Mouse (Mus musculus) forebrain, embryonic 13.5 days (tissue): ENCODE measurements around the gene Klf1. TPM values are rescaled to one million over a fixed set of nuclear protein-coding genes. Genes with fewer than 3 reads are reported as not detected.
"Not testable (repeated sequence)": the region's sequence is repeated elsewhere in the genome, so short reads cannot be mapped to it uniquely, and the experiment has no call there.

Source experiments
- ATAC-seq: fragments of 200-750 bp; cut with Nextera tagmentation; 2 replicates; pipeline ENCODE4 v1.8.0; 2017
- H3K27ac ChIP-seq: fragments of 300-500 bp; sonication (generic); 2 replicates; pipeline ENCODE4 v1.5.1; 2015; ENCODE audit warnings: inconsistent platforms, mild to moderate bottlenecking, moderate library complexity
- H3K27me3 ChIP-seq: fragments of 300-500 bp; sonication (generic); 2 replicates; pipeline ENCODE4 v1.6.1; 2015; ENCODE audit warnings: mild to moderate bottlenecking, inconsistent platforms
- H3K36me3 ChIP-seq: fragments of 300-500 bp; sonication (generic); 2 replicates; pipeline ENCODE4 v1.6.1; 2015; ENCODE audit warnings: mild to moderate bottlenecking, inconsistent platforms; ENCODE audit not compliant: poor library complexity, severe bottlenecking
- H3K4me1 ChIP-seq: fragments of 300-500 bp; sonication (generic); 2 replicates; pipeline ENCODE4 v1.6.1; 2015; ENCODE audit warnings: inconsistent platforms
- H3K4me2 ChIP-seq: fragments of 300-500 bp; sonication (generic); 2 replicates; pipeline ENCODE4 v1.6.1; 2015; ENCODE audit warnings: inconsistent platforms, mild to moderate bottlenecking, moderate library complexity
- H3K4me3 ChIP-seq: fragments of 300-500 bp; sonication (generic); 2 replicates; pipeline ENCODE4 v1.5.1; 2015; ENCODE audit warnings: mild to moderate bottlenecking, inconsistent platforms
- H3K9ac ChIP-seq: fragments of 300-500 bp; sonication (generic); 2 replicates; pipeline ENCODE4 v1.6.1; 2015; ENCODE audit warnings: mild to moderate bottlenecking, inconsistent platforms
- H3K9me3 ChIP-seq: fragments of 300-500 bp; sonication (generic); replicated peaks from 2 replicates; pipeline ENCODE4 v1.6.1; 2016; ENCODE audit warnings: inconsistent platforms
- WGBS: fragments of 180-500 bp; shearing (Covaris S2); methylation state at CpG from one replicate; pipeline ENCODE4 v1.1.7; 2015; 5-methylcytosine and 5-hydroxymethylcytosine counted together
- polyA plus RNA-seq: library from polyadenylated mRNA; unstranded; fragments of >200 nt; fragmentation: Nextera tagmentation; extraction: Ambion mirVana; gene quantifications from 2 replicates; pipeline ENCODE4 v1.2.1, GENCODE M21; 2015

The Klf1 gene
- polyA plus RNA-seq, 1 experiment from 2014 or later: 0.74 TPM

DNA sequence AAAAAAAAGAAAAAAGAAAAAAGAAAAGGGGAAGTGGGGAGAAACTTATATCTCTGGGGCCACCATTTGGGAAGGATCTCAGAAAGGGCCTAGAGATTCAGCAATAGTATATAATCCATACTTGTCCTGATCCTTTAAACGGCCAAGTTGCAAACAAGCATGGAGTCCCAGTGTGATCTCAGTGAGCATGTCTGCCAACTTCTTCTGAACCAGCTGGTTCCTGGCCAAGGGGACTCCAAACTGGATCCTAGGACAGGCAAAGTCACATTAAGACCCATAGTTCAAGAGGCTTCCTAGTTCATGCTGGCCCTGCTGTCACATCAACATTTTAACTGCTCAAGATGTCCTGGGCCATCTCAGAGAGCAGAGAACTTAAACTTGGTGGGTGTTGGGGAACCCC, 12.6 kb upstream of the Klf1 start:
- Histone ChIP-seq H3K27me3 (no peaks in the 10 kb centered on the region), H3K27ac (no peak overlapping the region), H3K9ac (no peak overlapping the region), H3K4me1 (peaks cover 15% of the 10 kb centered on the region), H3K4me2 (no peak overlapping the region), H3K9me3 (no peaks in the 10 kb centered on the region), H3K36me3 (peaks cover 60% of the 10 kb centered on the region), H3K4me3 (no peak overlapping the region)
- ATAC-seq: no peak
- 89% methylated on average over 1 of the region's 1 CpGs for WGBS

DNA sequence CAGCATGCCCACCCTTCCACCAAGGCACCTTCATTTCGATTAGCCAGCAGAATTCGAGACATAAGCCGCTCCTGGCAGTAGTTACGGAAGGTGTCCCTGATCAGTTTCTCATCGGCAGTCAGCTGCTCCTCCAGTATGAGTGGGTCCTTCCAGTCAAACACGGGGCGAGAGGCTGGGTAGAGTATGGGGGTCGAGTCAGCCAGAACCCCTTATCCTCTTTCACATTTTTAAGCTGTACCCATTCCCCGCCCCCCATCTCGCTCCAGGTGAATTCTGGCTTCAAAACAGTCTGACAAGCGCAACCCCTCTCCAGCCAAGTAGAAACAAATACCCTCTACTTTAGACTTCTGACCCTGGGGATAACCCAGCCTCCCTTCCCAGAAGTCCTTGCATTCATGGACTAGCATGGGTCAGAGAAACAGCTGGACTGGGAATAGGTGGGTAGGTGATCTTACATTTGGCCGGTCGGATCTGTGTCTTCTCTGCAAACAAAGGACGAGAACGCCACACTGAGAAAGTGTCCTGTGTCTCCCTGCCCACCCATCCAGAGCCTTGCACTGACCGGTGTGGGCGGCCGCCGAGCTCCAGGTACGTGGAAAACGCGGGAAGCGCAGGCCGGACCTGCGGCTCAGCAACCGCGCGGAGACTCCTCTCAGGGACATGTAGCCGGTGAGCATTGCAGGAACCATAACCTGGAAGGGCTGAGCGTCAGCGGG, 8.6 kb upstream of the Klf1 start:
- H3K4me2 ChIP-seq: peak overlapping the region; percentile 92
- 12% methylated on average over 31 of the region's 31 CpGs for WGBS
- H3K36me3 ChIP-seq: peaks cover 31% of the 10 kb centered on the region
- H3K9ac ChIP-seq: peak overlapping the region; percentile 84
- peak; percentile 57 for ATAC-seq
- peak overlapping the region; percentile 44; the same call in 1 of the 2 replicates for H3K27ac ChIP-seq
- no peaks in the 10 kb centered on the region for H3K27me3 ChIP-seq
- H3K4me1 ChIP-seq: peaks cover 19% of the 10 kb centered on the region
- no peaks in the 10 kb centered on the region for H3K9me3 ChIP-seq
- peak overlapping the region; percentile 81 for H3K4me3 ChIP-seq

DNA sequence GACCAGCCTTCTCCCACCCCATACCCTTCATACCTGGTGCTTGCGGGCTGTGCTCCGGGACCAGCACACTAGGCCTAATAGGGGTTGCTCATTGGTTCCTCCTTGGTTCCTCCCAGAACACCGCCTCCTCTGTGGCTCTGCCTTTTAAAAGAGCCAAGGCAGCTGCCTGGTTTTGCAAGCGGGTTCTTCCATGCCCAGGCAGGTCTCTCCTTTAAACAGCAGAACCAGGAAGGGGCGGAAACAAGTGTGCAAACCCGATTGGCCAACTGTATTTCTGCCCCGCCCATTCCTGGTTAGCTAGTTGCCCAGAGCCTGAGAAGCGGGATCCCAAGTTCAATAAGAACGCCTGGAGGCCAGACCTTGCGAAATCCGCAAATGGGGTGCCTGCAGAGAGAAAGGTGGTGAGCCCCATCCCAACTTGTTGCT, 8.0 kb upstream of the Klf1 start, which contains the start of gene Gcdh:
TSS of gene Gcdh (minus strand) at position 213 of the 426 bp plus-strand sequence.
- Histone ChIP-seq H3K4me2 (peak within 1 kb of the TSS; percentile 92), H3K36me3 (peaks cover 25% of the 10 kb centered on the region), H3K27me3 (no peaks in the 10 kb centered on the region), H3K9ac (peak within 1 kb of the TSS; percentile 84), H3K9me3 (no peaks in the 10 kb centered on the region), H3K4me3 (peak within 1 kb of the TSS; percentile 81), H3K27ac (peak within 1 kb of the TSS; percentile 44; the same call in 1 of the 2 replicates), H3K4me1 (peaks cover 19% of the 10 kb centered on the region)
- under 1% methylated on average over 11 of the region's 11 CpGs for WGBS
- ATAC-seq: peak; percentile 99

DNA sequence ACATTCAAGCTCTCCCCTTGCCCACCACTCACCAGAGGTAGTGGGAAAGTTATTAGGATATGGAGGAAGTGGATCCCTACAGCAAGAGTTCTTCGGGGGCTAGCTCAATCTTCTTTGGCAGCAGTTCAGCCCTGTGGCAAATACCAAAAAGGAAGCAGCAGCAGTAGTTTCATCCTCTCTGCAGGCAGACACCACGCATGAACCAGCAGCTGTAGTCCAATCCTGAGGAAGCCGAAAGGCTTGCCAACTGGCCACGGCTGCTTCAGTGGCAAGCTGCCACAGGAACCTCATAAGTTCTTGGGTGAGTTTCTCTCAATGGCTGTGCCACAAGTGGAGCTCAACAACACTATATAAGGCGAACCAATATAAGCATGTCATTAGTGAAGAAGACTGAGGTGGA, 5.8 kb upstream of the Klf1 start:
- whole genome bisulfite sequencing: 86% methylated on average over 5 of the region's 5 CpGs
- no peaks in the 10 kb centered on the region for H3K9me3 ChIP-seq
- peaks cover 7% of the 10 kb centered on the region for H3K36me3 ChIP-seq
- H3K27ac ChIP-seq: no peak overlapping the region
- H3K4me3 ChIP-seq: no peak overlapping the region
- H3K27me3 ChIP-seq: 0 out of 2 replicates have a peak, but pooled peaks cover 3% of the 10 kb centered on the region
- H3K4me2 ChIP-seq: no peak overlapping the region
- no peak overlapping the region for H3K9ac ChIP-seq
- H3K4me1 ChIP-seq: peaks cover 19% of the 10 kb centered on the region
- no peak for ATAC-seq

DNA sequence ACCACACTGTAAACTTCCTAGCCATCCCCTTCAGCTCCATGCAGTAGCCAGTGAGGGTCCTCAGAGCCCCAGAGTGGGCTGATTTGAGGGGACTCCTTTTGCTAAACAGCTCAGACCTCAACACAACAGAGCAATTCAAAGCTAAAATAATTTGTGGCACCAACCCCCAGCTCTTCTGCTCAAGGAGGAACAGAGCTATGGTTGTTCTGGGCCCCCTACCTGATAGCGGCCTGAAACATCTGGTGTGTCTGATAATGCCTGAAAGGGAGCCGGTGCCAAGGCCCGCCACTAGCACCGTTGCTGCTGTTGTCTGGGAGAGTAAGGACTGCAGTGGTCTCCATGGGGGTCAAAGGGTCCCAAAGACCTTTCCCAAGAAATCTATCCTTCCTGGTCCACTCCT, 657 bp upstream of the Klf1 start:
- Histone ChIP-seq H3K4me2 (no peak overlapping the region), H3K4me1 (peaks cover 15% of the 10 kb centered on the region), H3K36me3 (no peaks in the 10 kb centered on the region), H3K27ac (no peak overlapping the region), H3K27me3 (0 out of 2 replicates have a peak, but pooled peaks cover 14% of the 10 kb centered on the region), H3K9me3 (no peaks in the 10 kb centered on the region), H3K4me3 (no peak overlapping the region), H3K9ac (no peak overlapping the region)
- ATAC-seq: no peak
- 66% methylated on average over 4 of the region's 4 CpGs for WGBS

DNA sequence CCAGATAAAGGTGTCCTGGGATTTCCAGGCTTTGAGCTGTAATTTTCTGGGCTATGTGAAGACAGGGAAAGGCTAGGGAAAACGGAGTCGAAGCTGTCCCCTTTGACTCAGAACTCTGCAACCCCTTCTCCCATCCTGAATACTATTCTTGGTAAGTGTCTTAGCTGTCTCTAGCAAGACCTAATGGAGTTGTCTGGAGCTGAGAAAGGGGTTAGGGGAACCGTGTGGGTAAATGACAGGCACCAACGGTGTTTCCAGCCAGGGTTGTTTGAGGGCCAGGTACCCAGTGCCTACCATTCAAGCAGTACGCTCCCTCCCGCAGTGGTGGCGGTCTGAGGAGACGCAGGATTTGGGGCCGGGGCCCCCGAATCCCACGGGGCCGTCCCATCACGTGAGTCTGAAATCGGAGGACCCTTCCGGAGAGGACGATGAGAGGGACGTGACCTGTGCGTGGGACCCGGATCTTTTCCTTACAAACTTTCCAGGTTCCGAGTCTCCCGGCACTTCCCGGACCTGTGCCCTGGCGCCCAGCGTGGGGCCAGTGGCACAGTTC, 715 bp downstream of the Klf1 start:
- H3K9ac ChIP-seq: peak overlapping the region; percentile 64
- H3K27me3 ChIP-seq: 0 out of 2 replicates have a peak, but pooled peaks cover 14% of the 10 kb centered on the region
- H3K36me3 ChIP-seq: no peaks in the 10 kb centered on the region
- H3K9me3 ChIP-seq: no peaks in the 10 kb centered on the region
- H3K27ac ChIP-seq: 0 out of 2 replicates have a peak overlapping the region, but pooled peaks have one; percentile 4
- H3K4me2 ChIP-seq: peak overlapping the region; percentile 89
- peak overlapping the region; percentile 53 for H3K4me3 ChIP-seq
- WGBS: 3% methylated on average over 24 of the region's 24 CpGs
- peaks cover 15% of the 10 kb centered on the region for H3K4me1 ChIP-seq
- ATAC-seq: peak; percentile 19; the same call in 1 of the 2 replicates

DNA sequence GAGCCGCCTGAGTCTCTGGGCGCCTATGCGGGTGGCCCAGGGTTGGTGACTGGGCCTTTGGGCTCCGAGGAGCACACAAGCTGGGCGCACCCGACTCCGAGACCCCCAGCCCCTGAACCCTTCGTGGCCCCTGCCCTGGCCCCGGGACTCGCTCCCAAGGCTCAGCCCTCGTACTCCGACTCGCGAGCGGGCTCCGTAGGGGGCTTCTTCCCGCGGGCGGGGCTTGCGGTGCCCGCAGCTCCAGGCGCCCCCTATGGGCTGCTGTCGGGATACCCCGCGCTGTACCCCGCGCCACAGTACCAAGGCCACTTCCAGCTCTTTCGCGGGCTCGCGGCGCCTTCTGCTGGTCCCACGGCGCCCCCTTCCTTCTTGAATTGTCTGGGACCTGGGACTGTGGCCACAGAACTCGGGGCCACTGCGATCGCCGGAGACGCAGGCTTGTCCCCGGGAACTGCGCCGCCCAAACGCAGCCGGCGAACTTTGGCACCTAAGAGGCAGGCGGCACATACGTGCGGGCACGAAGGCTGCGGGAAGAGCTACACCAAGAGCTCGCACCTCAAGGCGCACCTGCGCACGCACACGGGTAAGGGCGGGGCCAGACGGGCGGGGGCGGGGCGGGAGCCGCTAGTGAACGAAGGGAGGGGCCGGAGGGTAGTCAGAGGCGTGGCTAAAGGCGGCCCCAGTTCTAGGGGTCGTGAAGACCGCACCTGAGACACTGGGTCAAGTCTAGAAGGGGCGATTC, 1.4 kb downstream of the Klf1 start:
- peaks cover 15% of the 10 kb centered on the region for H3K4me1 ChIP-seq
- peak overlapping the region; percentile 89 for H3K4me2 ChIP-seq
- H3K4me3 ChIP-seq: peak overlapping the region; percentile 53
- ATAC-seq: peak; percentile 91
- 0 out of 2 replicates have a peak overlapping the region, but pooled peaks have one; percentile 4 for H3K27ac ChIP-seq
- H3K9ac ChIP-seq: peak overlapping the region; percentile 64
- under 1% methylated on average over 68 of the region's 68 CpGs for WGBS
- H3K9me3 ChIP-seq: no peaks in the 10 kb centered on the region
- H3K36me3 ChIP-seq: no peaks in the 10 kb centered on the region
- H3K27me3 ChIP-seq: 0 out of 2 replicates have a peak, but pooled peaks cover 14% of the 10 kb centered on the region

DNA sequence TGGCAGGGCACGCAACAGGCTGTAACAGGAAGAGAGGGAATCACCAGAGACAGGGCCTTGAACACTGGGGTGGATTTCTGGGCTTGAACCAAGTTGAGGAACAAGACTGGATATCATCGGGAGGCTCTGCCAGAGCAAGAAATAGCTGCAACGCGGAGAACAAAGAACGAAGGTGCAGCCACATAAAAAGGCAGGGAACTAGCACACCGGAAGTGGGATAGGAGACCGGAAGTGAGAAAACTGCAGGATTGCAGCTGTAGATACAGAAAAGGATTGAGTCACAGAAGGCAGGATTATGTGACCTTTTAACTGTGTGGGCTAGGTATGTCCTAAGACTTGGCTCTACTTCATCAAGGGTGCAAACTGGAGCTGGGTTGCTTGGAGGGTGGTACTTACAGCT, 2.6 kb downstream of the Klf1 start:
- no peak overlapping the region for H3K4me3 ChIP-seq
- 90% methylated on average over 7 of the region's 7 CpGs for WGBS
- peaks cover 23% of the 10 kb centered on the region for H3K4me1 ChIP-seq
- H3K36me3 ChIP-seq: 0 out of 2 replicates have a peak, but pooled peaks cover 1% of the 10 kb centered on the region
- no peak overlapping the region for H3K4me2 ChIP-seq
- ATAC-seq: no peak
- no peak overlapping the region for H3K27ac ChIP-seq
- peaks cover 16% of the 10 kb centered on the region for H3K27me3 ChIP-seq
- H3K9ac ChIP-seq: no peak overlapping the region
- no peaks in the 10 kb centered on the region for H3K9me3 ChIP-seq

DNA sequence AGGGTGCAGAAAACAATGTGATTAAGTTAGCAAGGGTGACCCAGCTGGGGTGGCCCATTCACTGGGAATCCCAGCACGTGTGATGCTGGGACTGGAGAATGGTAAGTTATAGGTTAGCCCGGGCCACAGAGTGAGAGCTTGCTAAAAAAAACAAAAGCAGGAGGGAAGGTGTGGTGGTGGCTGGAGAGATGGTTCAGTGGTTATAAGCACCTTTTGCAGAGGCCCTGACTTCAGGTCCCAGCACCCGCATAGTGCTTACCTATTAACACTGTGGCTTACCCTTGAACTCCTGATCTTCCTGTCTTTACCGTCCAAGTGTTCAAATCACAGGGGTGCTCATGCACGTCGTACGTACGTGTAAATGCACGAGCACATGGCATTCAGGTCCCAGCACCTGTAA, 5.3 kb downstream of the Klf1 start:
- Histone ChIP-seq H3K4me3 (no peak overlapping the region), H3K27me3 (peaks cover 27% of the 10 kb centered on the region), H3K4me2 (no peak overlapping the region), H3K9ac (no peak overlapping the region), H3K9me3 (no peaks in the 10 kb centered on the region), H3K27ac (no peak overlapping the region), H3K4me1 (peaks cover 27% of the 10 kb centered on the region), H3K36me3 (peaks cover 28% of the 10 kb centered on the region)
- WGBS: 90% methylated on average over 9 of the region's 9 CpGs
- no peak for ATAC-seq

DNA sequence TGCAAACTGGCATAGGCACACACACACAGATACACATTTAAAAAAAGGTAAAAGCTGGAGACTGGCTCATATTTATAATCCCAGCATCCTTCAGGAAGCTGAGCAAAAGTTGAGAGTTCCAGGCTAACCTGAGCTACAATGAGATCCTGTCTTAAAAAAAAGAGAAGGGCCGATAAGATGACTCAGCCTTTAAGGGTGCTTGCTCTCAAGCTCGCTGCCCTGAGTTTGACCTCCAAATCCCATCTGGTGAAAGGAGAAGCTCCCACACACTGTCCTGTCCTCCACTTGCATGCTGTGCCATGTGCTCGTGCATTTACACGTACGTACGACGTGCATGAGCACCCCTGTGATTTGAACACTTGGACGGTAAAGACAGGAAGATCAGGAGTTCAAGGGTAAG, 5.8 kb downstream of the Klf1 start:
- ATAC-seq: no peak
- H3K4me2 ChIP-seq: no peak overlapping the region
- WGBS: 79% methylated on average over 8 of the region's 8 CpGs
- H3K4me1 ChIP-seq: peaks cover 25% of the 10 kb centered on the region
- no peak overlapping the region for H3K9ac ChIP-seq
- no peak overlapping the region for H3K27ac ChIP-seq
- no peaks in the 10 kb centered on the region for H3K9me3 ChIP-seq
- H3K4me3 ChIP-seq: no peak overlapping the region
- peaks cover 32% of the 10 kb centered on the region for H3K36me3 ChIP-seq
- peaks cover 27% of the 10 kb centered on the region for H3K27me3 ChIP-seq

DNA sequence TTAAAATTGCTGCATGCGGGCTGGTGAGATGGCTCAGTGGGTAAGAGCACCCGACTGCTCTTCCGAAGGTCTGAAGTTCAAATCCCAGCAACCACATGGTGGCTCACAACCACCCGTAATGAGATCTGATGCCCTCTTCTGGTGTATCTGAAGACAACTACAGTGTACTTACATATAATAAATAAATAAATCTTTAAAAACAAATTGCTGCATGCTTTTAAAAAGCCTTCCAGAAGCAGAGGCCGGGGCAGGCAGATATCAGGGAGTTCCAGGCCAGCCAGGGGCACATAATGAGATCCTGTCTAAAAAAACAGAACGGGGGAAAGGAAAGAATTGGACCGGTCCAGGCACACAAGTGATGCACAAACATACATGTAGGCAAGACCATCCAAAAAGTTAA, 6.3 kb downstream of the Klf1 start:
- H3K9me3 ChIP-seq, H3K27ac ChIP-seq: not testable (repeated sequence)
- Histone ChIP-seq H3K4me2 (peak overlapping the region; percentile 74), H3K9ac (peak overlapping the region; percentile 70; the same call in 1 of the 2 replicates), H3K4me3 (peak overlapping the region; percentile 47), H3K36me3 (peaks cover 37% of the 10 kb centered on the region), H3K4me1 (peaks cover 25% of the 10 kb centered on the region), H3K27me3 (peaks cover 30% of the 10 kb centered on the region)
- 24% methylated on average over 7 of the region's 7 CpGs for WGBS
- ATAC-seq: 0 out of 2 replicates have a peak, but pooled peaks have one; percentile 5
